Mouse (Mus musculus): ENCODE data around the gene Pgm5. TPM values are rescaled to one million over a fixed set of nuclear protein-coding genes. Genes with fewer than 3 reads are reported as not detected.
A peak's percentile ranks its signal among the peaks of the same experiment; 100 is the strongest.

The Pgm5 gene
- total and polyA plus RNA-seq, 2 experiments from 2014 or later = 0.39 to 4.8 TPM

GRCm38 (mm10) chr19:24900581-24901220 is 39.0 kb upstream of the Pgm5 start, which contains the start of gene Foxd4:
Gene Foxd4, minus strand, starts transcription at chr19:24901197.
- no peak for TF ChIP-seq CTCF (IDR thresholded peaks at IDR 0.05; ENCODE audit: low read depth)
- Histone ChIP-seq H3K36me3 (ENCODE audit: insufficient read depth) (no peaks in the 10 kb centered on the region), H3K9ac (no peak within 1 kb of the TSS), H3K4me3 (ENCODE audit: low read depth, low read length) (peak within 1 kb of the TSS; percentile 32), H3K27ac (ENCODE audit: low read depth, low read length) (no peak within 1 kb of the TSS), H3K4me1 (ENCODE audit: insufficient read depth) (0 out of 2 replicates have a peak, but pooled peaks cover 3% of the 10 kb centered on the region), H3K9me3 (ENCODE audit: low read length) (no peaks in the 10 kb centered on the region), H3K27me3 (ENCODE audit: insufficient read depth, low read length) (peaks cover 49% of the 10 kb centered on the region), H3K4me2 (ENCODE audit: low read depth) (peak within 1 kb of the TSS; percentile 58)
- DNase-seq (no peak), ATAC-seq (0 out of 2 replicates have a peak, but pooled peaks have one; percentile 4)
- under 1% methylated on average over 27 of the region's 27 CpGs for WGBS

DNA sequence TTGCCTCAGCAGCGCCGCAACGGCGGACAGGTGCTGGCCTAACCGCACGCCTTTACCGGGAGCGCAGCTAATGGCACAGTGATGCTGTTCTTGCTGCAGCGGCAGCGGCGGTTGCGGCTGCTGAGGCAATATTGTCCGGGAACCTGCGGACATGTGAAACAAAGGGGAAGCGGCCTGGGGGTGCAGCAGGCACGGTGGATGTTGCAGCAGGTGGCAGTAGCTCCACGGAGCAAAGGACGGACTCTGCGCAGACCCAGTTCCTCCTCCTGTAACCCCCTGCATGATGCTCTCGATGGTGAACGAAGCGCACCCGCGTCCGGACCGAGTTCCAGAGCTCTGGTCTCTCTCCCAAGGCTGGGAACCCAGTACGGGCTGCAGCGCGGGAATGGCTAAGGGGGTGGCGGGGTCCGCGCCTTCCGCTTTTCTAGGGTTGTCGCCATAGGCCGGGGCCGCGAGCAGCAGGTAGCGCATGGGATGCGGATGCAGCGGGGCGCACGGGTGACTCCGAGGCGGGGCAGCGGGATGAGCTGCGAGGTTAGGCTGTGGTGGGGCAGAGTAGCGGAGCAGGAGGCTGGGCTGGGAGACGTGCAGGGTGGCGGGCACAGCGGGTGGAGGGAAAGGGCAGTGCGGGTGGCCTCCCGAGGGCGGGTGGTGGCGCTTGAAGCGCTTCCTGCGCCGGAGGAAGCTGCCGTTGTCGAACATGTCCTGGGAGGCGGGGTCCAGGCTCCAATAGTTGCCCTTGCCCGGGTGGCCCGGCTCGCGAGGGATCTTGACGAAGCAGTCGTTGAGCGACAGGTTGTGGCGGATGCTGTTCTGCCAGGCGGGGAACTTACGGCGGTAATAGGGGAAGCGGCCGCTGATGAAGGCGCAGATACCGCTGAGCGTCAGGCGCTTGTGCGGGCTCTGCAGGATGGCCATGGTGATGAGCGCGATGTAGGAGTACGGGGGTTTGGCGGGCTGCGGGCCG is 38.2 kb upstream of the Pgm5 start:
- Histone ChIP-seq H3K9me3 (ENCODE audit: low read length) (no peaks in the 10 kb centered on the region), H3K27ac (ENCODE audit: low read depth, low read length) (no peak overlapping the region), H3K4me2 (ENCODE audit: low read depth) (peak overlapping the region; percentile 58), H3K4me1 (ENCODE audit: insufficient read depth) (0 out of 2 replicates have a peak, but pooled peaks cover 3% of the 10 kb centered on the region), H3K4me3 (ENCODE audit: low read depth, low read length) (peak overlapping the region; percentile 32), H3K27me3 (ENCODE audit: insufficient read depth, low read length) (peaks cover 49% of the 10 kb centered on the region), H3K36me3 (ENCODE audit: insufficient read depth) (no peaks in the 10 kb centered on the region), H3K9ac (no peak overlapping the region)
- TF ChIP-seq CTCF (IDR thresholded peaks at IDR 0.05; ENCODE audit: low read depth) = no peak
- 2% methylated on average over 77 of the region's 84 CpGs for WGBS
- DNase-seq (peak; percentile 35), ATAC-seq (peak; percentile 58)

DNA sequence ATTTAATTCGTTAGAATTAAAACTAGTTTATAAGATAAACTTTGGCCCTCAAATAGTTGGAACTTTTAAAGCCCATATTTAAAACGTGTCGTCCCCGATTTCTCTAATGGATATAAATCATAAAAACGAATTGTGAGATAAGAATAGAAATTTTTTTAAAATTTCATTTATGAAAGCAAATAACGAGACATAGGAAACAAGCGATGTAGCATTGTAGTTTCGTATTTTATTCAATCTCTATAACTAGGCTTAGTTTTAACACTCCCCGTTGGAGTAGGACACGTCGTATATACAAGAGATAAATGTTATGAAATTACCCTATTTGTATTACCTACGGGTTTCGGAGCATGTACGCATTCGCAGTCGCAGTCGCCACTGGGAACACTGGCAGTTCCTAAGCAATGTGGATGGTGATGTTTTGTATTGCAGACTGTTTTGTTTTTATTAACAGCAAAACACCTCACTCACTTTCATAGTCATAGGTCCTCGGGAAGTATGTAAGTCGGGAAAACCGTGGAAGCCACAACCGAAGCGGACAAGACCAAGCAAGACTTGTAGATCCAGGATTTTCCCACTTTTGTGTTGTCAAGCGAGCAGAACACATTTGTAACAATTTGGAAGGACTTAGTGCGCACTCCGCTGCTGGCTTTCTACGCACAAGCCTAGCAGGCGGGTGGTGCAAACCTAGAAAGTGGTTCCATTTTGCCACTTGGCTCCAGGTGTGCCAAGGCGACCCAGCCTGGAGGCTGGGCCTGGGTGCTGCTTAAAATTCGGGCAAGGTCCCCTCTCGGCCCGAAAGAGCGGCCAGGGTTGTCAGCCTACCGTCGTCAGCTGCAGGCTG is 37.3 kb upstream of the Pgm5 start:
- no peak for ATAC-seq
- Histone ChIP-seq H3K4me2 (ENCODE audit: low read depth) (peak overlapping the region; percentile 58), H3K27ac (ENCODE audit: low read depth, low read length) (no peak overlapping the region), H3K36me3 (ENCODE audit: insufficient read depth) (no peaks in the 10 kb centered on the region), H3K4me3 (ENCODE audit: low read depth, low read length) (peak overlapping the region; percentile 32; the same call in 1 of the 2 replicates), H3K9ac (no peak overlapping the region), H3K27me3 (ENCODE audit: insufficient read depth, low read length) (peaks cover 49% of the 10 kb centered on the region), H3K9me3 (ENCODE audit: low read length) (no peaks in the 10 kb centered on the region), H3K4me1 (ENCODE audit: insufficient read depth) (0 out of 2 replicates have a peak, but pooled peaks cover 3% of the 10 kb centered on the region)
- WGBS = 2% methylated on average over 34 of the region's 34 CpGs
- TF ChIP-seq CTCF (IDR thresholded peaks at IDR 0.05; ENCODE audit: low read depth) = no peak
- peak; percentile 76 for DNase-seq

DNA sequence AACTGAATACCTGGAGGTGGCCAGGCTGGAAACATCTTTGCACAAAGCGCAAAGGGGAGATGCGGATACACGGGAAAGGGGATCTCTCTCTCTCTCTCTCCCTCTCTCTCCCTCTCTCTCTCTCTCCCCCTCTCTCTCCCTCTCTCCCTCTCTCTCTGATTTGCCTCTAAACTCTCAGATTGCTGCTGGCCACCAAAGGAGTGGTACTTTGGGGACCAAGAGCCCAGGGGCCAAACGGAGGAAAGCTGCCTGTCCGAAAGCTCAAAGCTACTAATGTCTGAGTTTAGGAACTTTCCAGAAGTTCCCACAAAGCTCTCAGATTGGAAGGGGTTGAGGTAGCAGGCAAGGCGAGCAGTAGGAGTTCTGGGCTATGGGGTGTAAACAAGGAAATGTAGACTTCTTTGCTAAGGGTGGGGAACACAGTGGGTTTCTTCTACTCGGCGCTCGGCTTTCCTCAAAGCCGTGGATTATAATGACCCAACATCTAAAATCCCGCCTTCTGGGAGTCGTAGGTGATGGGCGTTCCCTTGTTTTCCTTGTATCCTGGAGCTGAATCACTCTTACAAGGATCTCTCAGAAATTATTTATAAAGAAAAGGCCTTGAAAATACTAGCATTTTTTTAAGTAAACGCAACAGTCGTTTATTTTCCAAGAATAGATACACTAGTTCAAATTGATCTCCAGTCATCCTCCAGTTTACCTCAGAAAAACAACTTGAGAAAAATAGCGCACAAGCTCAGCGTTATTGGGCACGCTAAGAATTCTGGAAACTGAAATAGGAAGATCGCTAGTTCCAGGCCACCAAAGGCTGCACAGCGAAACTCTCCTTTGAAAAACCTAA is 36.5 kb upstream of the Pgm5 start:
- Histone ChIP-seq H3K4me3 (ENCODE audit: low read depth, low read length) (no peak overlapping the region), H3K9me3 (ENCODE audit: low read length) (no peaks in the 10 kb centered on the region), H3K9ac (no peak overlapping the region), H3K27ac (ENCODE audit: low read depth, low read length) (no peak overlapping the region), H3K27me3 (ENCODE audit: insufficient read depth, low read length) (peaks cover 46% of the 10 kb centered on the region), H3K4me1 (ENCODE audit: insufficient read depth) (0 out of 2 replicates have a peak, but pooled peaks cover 3% of the 10 kb centered on the region), H3K36me3 (ENCODE audit: insufficient read depth) (no peaks in the 10 kb centered on the region), H3K4me2 (ENCODE audit: low read depth) (no peak overlapping the region)
- TF ChIP-seq CTCF (IDR thresholded peaks at IDR 0.05; ENCODE audit: low read depth) = no peak
- ATAC-seq (no peak), DNase-seq (peak; percentile 77)
- WGBS = 1% methylated on average over 20 of the region's 20 CpGs

DNA sequence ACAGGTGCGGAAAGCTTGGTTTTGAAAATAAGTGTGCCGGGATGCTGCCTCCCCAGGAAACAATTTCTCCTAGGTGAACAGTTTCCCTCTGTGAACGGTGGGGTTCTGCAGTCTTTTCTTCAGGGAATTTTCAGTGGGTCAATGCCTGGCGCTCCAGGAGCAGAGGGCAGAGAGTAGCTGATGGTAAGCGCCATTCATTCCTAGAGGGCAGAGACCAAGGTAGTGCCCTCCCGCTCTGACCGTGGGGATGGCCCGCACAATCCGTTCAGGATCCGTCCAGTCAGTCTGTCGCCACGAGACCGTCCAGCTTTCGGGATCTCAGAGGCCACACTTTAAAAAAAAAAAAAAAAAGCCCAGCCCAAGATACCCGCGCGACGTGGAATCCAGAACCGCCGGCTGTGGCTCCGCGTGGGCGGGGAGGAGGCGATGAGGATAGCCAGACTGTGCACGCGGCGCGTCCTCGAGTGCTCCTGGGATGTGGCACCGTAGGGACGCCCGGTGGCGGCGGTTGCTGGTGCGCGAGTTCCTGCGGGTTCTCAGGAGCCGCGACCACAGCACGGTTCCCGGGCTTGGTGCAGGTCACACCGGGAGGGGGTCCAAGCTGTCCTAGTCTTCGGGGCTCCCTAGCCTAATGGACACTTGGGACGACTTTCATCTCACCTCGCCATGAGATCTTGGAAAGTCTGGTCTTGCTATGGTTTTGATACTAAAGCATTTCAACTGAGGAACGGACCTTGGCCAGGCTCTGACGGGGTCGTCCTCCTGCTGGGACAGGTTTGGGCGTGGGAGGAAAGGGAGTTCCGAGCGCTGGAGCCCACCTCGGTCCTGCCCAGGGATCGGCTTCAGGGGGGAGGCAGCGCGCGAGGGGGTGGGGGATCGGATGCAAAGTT is 35.6 kb upstream of the Pgm5 start:
- Histone ChIP-seq H3K9me3 (ENCODE audit: low read length) (no peaks in the 10 kb centered on the region), H3K4me3 (ENCODE audit: low read depth, low read length) (peak overlapping the region; percentile 18; the same call in 1 of the 2 replicates), H3K36me3 (ENCODE audit: insufficient read depth) (no peaks in the 10 kb centered on the region), H3K27ac (ENCODE audit: low read depth, low read length) (no peak overlapping the region), H3K9ac (no peak overlapping the region), H3K4me2 (ENCODE audit: low read depth) (0 out of 2 replicates have a peak overlapping the region, but pooled peaks have one; percentile 24), H3K4me1 (ENCODE audit: insufficient read depth) (0 out of 2 replicates have a peak, but pooled peaks cover 3% of the 10 kb centered on the region), H3K27me3 (ENCODE audit: insufficient read depth, low read length) (peaks cover 39% of the 10 kb centered on the region)
- DNase-seq (peak; percentile 10), ATAC-seq (no peak)
- TF ChIP-seq CTCF (IDR thresholded peaks at IDR 0.05; ENCODE audit: low read depth) = no peak
- 3% methylated on average over 57 of the region's 57 CpGs for WGBS

All from forebrain, postnatal 0 days (tissue).